Mouse (Mus musculus) gastrocnemius, adult 18-20 months (tissue): ENCODE measurements at regions not wholly inside any gene's neighbourhood (a gene's known extent, or its start where the extent isn't known, plus 50 kb on each side); places are given as distances from the start of the nearest gene placed in this dataset.
A peak's percentile ranks its signal among the peaks of the same experiment; 100 is the strongest.

Experiments
- DNase-seq: peaks from one replicate; pipeline ENCODE4 v3.0.0; 2021; ENCODE audit warnings: low spot score

DNA sequence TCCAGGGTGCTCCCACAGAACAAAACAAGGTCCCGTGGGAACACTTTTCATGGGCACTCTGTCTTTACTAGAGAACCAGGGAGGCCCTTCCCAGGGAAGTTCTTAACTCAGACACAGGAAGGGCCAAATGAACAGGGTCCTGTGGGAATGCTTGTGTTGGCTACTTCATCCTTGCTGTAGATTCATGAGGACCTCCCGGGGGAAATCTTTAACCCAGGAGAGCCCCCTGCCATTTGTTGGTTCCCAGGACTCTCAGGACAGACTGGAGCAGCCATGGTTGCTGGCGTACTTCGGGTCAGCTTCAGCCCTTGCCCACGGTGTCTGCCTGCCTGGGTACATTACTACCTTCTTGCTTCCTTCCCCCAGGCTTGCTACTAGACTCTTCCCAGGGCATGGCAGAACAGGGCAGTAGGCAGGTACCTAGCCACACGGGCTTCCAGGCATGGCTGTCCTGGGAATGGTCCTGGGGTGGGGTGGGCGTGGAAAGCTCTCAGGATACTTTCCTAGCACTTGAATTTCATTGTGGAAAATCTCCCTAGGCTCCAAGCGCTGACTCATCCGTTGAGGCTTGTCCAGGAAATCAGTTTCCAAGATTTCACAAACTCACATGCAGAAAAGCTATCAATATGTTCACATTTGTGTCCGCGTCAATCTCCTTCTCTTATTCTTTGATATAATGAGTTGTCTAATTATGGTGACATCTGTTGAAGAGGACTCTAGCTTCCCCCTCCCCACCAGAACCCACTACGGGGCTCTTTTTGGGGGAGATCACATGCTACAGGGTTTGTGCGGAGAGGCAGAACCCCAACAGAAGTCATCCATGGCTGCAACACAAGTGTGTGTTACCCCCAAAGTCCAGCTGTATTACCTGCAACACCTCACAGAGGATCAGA is 148.6 kb downstream of the Sec61b start:
- DNase-seq: no peak

DNA sequence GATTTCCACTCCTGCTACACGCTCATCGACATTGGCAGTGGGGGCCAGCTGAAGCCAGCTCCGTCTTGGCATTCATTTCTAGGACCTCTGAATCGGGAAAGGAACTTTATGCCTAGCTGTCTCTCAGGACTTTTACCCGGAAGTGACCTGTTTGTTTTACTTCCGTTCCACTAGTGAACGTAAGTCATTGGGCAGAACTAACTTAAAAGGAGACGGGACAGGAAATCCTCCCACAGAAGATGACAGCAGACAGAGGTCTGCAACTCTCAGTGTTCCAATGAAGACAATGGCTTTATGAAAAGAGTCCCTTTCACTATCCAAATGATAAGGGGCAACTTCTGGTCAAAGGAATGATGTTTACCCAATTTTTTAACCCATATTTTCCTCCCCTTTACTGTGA is 155.5 kb downstream of the Sec61b start:
- DNase-seq: no peak

DNA sequence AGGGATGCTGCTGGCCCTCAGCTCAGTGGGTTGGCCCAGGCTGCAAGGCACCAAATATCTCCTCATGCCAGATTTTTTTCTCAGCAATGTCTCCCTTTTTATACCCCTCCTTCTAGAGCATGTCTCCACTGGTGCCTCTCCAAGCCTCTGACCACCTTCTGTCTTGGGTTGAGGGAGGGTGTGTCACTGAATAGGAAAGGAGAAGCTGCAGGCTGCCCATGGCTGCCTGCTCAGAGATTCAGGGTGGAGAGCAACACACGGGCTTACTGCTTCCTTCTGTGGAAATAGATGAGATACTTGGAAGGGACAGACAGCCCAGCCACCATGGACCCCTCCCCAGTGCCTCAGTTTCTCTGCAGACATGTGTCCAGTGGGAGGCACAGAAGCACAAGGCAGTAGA is 156.0 kb downstream of the Sec61b start:
- DNase-seq: no peak

DNA sequence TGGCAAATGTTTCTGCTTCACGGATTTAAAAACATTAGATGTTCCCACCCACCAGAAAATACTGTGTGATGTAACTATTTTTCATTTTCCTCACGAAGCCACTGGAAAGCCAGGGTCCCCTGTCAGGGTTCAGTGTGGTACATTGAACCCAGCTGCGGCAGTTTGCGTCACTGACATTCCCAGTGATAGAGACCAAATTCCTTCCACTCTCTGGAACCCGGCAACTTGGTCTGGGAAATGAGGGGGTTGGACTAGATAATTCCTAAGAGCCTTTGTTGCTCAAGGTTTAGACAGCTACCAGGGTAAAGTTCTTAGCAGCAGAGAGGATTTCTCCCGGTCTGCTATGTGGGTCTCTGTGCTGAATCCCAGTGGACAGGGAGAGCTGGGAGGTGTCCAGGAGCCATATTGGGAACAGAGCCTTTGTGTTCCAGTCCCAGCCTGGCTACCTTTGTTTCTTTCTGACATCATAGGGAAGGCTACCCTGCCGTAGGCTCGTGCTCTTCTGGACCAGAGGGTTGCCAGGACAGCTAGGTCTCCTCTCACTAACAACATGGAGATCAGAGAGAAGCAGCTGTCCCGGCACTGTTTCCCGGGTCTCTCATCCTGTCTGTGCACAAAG is 164.5 kb downstream of the Sec61b start:
- DNase-seq: no peak

DNA sequence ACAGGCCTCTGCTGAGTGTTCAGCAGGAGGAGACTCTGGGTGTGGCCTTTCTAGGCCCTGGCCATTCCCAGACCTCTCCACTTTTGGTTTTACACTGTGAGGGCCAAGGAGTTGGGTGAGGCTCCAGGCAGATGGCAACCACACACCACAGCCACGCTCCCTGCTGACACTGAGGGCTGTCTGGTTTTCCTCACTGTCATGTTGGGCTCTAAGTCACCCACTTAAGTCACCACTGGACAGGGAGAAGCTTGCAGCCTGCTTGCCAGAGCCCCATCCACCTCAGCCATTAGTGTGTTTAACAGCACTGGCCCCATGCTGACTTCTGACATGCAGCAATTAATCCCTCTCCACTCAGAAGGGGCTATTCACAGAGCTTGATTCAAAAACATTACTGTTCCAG is 170.6 kb downstream of the Sec61b start:
- DNase-seq: no peak

DNA sequence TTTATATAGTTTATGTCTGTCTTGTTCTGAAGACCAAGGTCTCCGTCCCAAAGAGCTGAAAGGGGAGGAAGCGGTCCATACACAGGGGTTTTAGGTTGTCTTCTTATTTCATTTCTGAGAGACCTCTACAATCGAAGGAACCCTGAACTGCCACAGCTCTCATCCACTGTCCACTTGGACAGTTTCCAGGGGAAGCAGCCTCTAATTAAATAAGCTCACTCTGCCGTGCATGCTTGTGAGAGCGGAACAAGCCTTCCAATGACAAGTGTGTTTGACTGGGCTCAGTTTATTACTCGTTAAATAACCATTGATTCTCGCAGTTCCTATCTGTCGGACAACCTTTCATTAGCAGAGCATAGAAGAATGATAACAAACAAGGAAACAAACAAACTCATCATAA is 174.2 kb downstream of the Sec61b start:
- no peak for DNase-seq

DNA sequence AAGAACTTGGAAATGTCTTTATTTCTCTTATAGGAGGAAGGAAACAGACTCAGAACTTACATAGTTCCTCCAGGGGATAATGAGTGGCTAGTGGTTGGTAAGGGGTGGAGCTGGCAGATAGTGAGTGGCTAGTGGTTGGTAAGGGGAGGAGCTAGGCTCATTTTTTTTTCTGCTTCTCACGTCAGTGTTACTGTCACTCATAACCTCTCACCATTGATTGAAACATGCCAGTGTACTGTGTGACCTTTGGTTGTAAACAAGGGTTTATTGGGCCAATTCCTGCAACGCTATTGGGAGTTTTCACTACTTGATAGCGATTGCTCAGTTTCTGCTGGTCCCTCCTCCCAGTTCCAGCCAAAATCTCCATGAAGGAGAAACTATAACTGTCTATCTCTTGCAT is 175.5 kb downstream of the Sec61b start:
- no peak for DNase-seq

DNA sequence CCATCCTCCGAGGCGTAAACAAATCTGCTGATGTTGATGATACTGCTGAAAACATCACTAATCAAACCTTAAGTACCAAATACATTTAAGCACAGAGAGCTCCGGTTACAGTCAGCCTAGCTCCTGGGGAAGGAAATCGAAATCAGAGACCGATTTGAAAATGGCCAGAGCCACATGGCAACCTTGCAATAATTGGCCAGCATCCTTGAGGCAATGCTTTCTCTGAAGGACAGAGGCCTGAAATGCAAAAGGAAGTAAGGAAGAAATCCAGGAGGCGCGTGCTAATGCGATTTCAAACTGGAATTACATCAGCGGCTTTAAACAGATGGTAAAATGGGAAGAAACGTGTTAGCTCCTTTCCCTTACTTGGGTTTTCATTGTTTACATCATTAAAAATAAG is 177.1 kb downstream of the Sec61b start:
- DNase-seq: no peak

DNA sequence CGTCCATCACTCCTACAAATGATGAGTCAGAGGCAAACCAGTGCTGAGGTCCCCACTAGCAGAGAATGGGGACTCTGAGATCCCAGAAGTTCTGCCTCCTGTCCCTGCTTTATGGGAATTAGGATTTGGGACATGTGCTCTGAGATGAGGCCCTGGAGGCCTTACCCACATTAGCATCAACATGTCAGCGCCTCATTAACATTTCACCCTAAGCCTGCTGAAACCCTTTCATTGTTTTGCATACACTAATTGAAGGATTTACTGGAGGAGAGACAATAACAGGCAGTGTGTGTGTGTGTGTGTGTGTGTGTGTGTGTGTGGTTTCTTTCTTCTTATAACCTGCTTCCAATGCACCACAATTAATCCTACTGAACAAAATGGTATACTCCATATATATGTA is 178.7 kb downstream of the Sec61b start:
- DNase-seq: no peak

DNA sequence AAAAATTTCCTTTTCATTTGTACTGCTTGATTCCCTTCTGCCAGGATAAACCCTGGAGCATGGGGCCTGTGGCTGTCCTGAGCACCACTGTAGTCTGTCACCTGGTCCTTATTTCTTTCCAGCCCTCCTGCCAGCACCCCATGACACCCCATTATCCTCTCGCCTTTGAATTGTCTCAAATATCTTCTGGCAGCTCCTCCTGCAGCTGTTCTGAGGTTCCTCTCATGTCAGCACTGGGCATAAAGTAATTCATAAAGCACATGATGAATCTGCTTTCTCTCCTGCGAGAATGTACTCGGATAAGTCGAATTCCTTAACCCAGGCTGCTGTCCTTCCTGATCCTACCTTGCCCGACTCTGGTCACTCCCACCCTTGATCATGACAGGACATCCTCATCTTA is 195.1 kb downstream of the Sec61b start:
- no peak for DNase-seq

DNA sequence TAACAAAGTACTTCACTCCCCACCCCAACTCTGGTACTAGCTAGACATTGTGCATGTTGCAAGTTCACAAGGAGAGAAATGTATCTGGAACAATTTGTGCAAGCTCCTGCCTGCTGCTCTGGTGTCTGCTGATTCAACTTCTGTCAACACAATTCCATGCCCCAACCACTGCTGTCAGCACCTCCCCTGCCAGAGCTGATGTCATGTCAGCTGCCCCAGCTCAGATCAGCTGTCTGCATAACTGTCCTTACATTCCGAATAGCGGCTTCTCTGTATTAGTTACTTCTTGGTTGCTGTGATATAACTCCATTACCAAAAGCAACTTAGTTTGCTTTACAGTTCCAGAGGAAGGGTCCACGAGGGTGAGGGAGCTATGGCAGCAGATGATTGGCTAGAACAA is 196.0 kb downstream of the Sec61b start:
- peak; percentile 79 for DNase-seq

DNA sequence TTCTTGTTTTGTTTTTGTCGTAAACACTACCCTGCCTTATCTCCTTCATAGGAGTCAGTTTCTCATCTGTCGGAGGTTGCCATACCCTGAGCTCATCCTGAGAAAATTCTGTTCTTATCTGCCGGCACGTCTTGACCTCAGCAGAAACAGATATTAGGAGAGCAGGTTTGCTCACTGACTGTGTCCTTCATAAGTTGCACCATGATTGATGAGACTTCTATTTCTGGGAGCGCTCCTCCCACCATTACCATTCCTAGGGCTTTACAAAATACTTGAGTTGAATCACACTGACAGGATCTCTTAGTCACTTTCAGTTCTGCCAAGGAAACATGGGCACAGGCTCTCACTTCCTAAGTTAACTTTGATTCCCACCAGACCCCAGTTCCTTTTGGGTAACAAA is 196.9 kb downstream of the Sec61b start:
- DNase-seq: peak; percentile 28

DNA sequence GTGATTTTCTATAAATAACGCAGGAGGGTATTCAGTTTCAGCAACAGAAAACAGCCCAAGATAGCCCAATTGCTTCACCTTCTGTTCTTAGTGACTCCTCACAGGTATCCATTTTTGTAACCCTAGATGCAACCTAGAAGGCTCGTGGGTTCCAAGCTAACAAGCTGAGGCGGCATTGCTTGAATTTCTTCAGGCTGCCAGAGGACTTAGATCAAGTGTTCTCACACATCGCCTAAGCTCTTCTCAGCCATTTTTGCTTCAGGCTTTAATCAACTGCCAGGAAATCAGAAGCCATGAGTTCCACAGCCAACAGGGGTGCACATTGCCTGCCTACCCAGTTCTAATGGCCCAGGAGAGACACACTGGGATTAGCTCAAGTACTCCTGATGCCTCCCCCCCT is 206.7 kb downstream of the Sec61b start:
- peak; percentile 52 for DNase-seq

DNA sequence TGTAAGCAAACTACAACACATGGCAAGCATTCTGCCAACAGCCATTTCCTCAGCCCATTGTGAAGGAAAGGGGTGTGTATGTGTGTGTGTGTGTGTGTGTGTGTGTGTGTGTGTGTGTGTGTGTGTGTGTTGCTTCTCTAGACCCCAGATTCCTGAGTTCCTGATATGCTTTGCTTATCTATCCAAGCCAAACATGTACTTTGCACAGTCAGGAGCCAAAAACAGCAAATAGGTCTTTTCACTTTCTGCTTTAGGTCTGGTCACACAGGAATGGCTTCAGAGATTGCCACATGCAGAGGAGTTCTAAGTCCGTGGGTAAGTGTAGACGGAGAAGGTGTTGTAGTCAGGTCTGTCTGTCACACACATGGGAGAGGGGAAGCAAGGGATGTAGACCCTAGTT is 216.7 kb downstream of the Sec61b start:
- no peak for DNase-seq

DNA sequence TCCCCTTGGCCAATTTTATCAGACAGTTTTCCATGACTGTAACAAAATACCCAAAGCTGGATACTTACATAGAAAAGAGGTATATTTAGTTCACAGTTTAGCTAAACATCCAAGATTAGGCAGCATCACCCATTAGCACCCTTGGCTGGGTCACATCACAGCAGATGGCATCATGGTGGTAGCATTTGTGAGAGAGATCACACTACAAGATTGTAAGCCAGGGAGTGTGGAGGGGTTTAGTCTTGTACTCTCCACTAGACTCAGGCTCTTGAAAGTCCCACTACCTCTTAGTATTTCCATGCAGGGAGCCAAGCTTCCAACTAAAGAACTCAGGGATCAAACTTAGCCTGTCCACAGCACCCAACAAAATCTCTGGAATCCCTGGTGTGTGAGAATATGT is 218.2 kb downstream of the Sec61b start:
- no peak for DNase-seq

DNA sequence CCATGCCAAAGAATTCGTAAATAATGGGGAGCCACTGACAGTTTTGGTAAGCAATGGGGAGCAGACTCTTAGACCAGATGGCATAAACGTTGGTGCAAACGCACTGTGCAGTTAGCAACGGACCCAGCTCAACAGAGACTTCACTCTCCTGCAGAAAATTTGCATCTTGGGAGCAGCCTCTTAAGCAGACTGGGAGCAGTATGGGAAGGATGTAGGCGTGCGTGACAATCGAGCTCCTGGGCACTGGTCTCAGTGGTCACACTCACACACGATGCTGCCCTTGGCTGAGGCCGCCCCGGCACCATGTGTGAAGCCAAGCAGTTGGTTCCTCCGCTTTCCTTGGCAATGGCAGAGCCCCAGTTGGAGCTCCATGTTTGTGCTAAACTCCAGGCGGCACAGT is 218.8 kb downstream of the Sec61b start:
- no peak for DNase-seq

DNA sequence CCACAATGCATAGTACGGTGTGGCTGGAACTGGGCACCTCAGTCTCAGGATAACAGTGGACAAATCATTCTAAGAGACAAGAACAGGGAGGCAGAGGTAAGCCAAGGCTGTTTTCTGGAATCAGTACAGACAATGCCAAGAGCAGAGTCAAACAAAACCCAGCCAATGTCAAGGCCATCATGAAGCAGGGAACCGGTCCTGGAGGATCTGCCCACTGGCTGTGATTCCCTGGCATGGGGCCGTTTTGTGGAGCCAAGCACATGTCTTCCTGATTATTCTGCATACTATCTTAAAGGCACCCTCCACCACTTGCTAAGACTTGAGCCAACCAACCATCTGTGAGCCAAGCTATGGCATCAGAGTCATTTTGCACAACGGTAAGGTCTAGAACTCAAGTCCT is 222.6 kb downstream of the Sec61b start:
- no peak for DNase-seq

DNA sequence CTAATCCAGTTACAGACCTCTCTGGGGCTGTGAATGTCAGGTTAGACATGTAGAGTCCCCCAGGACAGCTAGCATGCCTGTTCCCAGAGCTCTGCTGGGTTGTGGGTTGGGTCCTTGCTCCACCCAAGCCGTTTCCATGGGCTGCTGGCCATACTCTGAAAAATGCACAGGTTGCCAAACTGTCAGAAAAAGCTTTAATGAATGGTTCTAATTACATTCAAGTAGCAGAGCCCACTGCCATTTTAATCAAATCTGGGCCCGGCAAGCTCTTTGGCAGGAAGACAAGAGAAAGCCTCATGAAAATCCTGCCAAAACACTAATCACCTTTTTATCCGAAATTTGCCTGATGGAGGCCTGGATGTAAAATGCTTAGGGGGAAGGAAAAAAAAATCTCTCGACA is 224.1 kb downstream of the Sec61b start:
- DNase-seq: no peak

DNA sequence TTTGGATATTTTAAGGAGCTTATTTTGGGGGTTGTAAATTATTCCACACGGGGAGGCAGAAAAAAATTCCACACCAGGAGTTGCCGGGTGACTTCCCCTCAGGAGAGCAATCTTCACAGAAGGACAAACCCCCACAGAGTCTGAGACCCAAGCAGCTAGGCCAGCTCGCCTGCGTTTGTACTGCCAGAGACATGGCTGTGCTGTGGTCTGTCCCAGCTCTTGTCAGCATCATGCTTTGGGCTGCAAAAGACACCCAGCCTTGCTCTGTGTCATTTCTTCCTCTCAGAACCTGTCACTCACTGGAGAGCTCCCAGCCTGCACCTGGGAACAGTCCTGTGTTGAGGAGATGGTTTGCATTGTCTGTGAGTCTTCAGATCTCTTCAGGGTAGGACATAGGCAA is 224.5 kb downstream of the Sec61b start:
- no peak for DNase-seq

DNA sequence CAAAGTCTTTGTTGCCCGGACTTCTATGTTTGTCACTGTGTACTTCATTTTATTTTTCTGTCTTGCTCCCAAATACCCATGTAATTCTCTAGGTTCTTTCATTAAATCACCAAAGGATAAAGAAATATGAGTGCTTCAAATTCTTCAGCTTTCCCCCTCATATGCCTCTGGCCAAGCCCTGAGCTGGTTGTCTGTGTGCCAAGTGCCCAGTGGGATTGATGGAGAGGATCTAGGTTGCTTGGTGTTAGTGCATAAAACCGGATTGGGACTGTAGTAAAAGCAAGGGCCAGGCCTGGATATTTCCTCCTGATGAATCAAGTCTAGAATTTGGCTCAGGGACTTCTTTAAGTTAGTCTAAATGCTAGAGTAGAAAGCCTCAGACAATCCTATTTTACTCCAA is 229.0 kb downstream of the Sec61b start:
- no peak for DNase-seq

DNA sequence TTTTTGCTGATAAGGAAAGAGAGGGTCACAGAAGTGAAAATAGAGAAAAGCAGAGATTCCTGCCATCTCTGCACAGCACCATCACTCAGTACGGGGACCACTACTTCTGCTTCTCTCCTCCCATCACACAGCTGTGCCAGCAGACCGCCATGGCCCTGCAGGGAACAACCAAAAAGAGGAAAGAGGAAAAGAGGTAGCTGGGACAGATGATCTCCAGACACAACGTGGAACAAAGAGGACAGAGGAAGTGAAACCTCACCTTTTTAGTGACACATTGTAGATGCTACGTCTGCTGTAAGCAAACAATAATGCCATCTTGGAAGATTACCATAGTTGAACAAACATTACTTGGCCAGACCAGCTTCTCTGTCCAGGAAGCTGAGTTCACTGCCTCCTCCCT is 230.1 kb downstream of the Sec61b start:
- DNase-seq: no peak

DNA sequence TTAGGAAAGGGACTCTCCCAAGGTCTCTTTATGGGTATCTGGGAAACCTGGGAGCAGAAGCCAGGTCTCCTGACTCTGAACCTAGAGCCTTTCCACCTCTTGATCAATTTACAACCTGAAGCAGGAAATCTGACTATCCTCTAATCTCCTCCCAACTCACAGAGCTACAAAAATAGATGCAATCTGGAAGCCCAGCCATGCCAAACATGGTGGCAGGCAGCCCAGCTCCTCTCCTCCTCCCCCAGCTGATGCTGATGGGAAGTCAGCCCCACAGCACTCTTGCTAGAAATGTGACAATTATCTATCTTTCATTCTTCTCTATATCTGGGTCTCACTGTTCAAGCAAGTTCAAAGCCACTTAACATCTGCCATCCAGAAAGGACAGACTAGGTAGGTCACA is 233.5 kb downstream of the Sec61b start:
- DNase-seq: peak; percentile 52

DNA sequence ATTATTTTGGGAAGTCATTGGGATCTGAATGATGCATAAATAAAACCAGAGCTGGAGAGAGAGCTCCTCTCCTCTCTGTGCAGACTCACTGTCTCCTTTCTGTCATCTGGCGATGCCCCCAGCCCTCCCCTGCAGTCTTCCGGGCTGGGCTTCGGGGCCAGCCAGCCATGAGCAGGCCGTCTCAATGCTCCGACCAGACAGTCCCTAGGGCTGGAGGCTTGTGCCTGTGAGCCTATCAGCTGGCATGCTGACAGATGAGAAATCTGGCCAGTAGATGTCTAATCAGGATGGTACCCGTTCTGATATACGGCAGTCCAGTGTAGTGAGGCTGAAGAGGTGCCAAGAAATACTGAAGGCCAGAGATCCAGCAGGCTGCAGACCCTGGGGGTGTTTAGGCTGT is 238.9 kb downstream of the Sec61b start:
- no peak for DNase-seq
